Mouse (Mus musculus): ENCODE results near the gene Mki67. TPM values are rescaled to one million over a fixed set of nuclear protein-coding genes. Genes with fewer than 3 reads are reported as not detected.

Mki67 gene
- polyA plus RNA-seq, 1 experiment from 2014 or later = 57.5 TPM

DNA sequence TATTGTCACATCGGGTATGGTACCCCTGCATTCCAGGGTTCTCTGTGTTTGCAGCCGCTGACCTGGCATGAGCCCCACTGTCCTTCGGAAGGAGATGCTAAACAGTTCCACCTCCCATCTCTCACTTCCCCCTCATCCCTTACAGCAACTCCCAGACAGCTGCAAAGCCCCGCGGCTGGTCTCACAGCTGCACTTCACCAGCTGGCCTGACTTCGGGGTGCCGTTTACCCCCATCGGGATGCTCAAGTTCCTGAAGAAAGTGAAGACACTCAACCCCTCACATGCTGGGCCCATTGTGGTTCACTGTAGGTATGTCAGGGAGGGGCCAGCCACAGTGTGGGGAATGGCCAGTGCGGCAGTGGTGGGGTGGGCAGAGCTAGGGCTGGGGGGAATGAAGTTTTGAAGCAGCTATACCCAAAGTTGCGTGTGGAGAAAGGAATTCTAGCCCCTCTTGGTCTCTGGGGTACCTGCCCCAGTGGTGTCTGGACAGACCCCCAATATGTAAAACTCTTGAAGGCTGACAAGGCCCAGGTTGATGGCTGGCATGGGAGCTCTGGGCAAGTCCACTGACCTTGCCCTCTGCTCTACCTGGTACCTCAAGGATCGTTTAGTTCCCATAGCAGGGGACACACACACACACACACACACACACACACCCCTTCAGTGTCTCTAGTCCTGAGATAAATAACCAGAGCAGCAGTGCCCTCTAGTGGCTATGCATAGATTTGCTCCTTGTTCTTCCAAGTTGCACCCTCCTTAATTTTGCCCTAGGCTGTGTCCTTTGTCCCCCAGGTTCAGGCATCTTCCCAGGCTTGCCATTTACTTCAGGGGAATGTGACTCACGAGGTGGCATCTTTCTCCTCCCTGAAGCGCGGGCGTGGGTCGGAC is 47.1 kb downstream of the Mki67 start:
- Histone ChIP-seq H3K4me2 (replicated peaks; ENCODE audit: low read depth, low read length) (no peak overlapping the region), H3K4me3 (ENCODE audit: low read depth, low read length) (no peak overlapping the region), H3K36me3 (ENCODE audit: control insufficient read depth, insufficient read depth, low read length) (no peaks in the 10 kb centered on the region), H3K27me3 (ENCODE audit: control insufficient read depth, insufficient read depth, low read length) (no peaks in the 10 kb centered on the region), H3K4me1 (replicated peaks; ENCODE audit: control insufficient read depth, insufficient read depth, low read length) (no peaks in the 10 kb centered on the region), H3K27ac (ENCODE audit: low read depth, low read length) (no peak overlapping the region), H3K9ac (ENCODE audit: low read depth, low read length) (no peak overlapping the region), H3K9me3 (ENCODE audit: control insufficient read depth, low read length) (no peaks in the 10 kb centered on the region)
- WGBS = 37% methylated on average over 16 of the region's 16 CpGs
- ATAC-seq (ENCODE audit: low FRiP score) (0 out of 2 replicates have a peak, but pooled peaks have one; percentile 33), DNase-seq (ENCODE audit: low spot score) (peak; percentile 84)

DNA sequence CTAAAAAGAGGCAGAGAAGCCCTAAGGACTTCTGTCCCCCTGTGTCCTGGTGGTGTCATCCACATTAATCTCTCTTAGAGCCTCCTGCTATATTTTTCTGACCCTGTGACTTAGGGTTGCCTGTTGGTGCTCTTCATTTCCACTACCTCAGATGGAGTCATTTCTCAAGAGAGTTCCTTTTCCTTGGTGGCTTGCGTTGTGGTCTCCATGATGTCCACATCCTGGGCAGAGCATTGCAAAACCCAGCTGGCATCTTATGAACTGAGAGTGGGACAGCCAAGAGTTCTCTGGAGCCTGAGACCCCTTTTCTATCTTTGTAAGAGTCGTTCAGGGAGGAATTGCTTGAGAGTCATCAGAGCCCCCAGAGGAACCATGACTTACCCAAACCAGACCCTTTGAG is 49.8 kb downstream of the Mki67 start:
- H3K4me2 ChIP-seq (replicated peaks; ENCODE audit: low read depth, low read length) = no peak overlapping the region
- H3K27me3 ChIP-seq (ENCODE audit: control insufficient read depth, insufficient read depth, low read length) = no peaks in the 10 kb centered on the region
- ATAC-seq (ENCODE audit: low FRiP score) (no peak), DNase-seq (ENCODE audit: low spot score) (no peak)
- H3K27ac ChIP-seq (ENCODE audit: low read depth, low read length) = no peak overlapping the region
- H3K36me3 ChIP-seq (ENCODE audit: control insufficient read depth, insufficient read depth, low read length) = no peaks in the 10 kb centered on the region
- WGBS = 93% methylated on average over 2 of the region's 2 CpGs
- H3K9me3 ChIP-seq (ENCODE audit: control insufficient read depth, low read length) = no peaks in the 10 kb centered on the region
- H3K4me1 ChIP-seq (replicated peaks; ENCODE audit: control insufficient read depth, insufficient read depth, low read length) = no peaks in the 10 kb centered on the region
- no peak overlapping the region for H3K4me3 ChIP-seq (ENCODE audit: low read depth, low read length)
- no peak overlapping the region for H3K9ac ChIP-seq (ENCODE audit: low read depth, low read length)

DNA sequence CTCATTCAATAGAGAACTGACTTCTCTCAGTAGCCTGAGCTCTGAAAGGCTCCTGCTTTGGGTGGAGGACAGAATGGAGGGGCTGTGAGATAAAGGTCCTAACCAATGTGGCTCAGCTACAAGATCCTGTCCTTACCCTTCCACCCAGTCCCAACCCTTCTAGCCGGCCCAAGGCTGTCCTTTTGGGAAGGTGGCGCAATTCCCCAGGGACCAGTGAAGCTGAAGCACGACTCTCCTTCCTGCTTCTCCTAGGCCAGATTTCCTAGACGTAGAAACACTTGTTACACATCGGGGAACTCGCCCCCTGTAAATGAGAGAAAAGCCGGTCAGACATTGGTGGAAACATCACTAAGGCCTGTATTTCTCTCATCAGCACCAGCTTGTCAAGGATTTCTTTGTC is 52.0 kb downstream of the Mki67 start:
- Histone ChIP-seq H3K4me3 (ENCODE audit: low read depth, low read length) (no peak overlapping the region), H3K4me2 (replicated peaks; ENCODE audit: low read depth, low read length) (no peak overlapping the region), H3K9me3 (ENCODE audit: control insufficient read depth, low read length) (no peaks in the 10 kb centered on the region), H3K4me1 (replicated peaks; ENCODE audit: control insufficient read depth, insufficient read depth, low read length) (no peaks in the 10 kb centered on the region), H3K27me3 (ENCODE audit: control insufficient read depth, insufficient read depth, low read length) (no peaks in the 10 kb centered on the region), H3K36me3 (ENCODE audit: control insufficient read depth, insufficient read depth, low read length) (no peaks in the 10 kb centered on the region), H3K9ac (ENCODE audit: low read depth, low read length) (no peak overlapping the region), H3K27ac (ENCODE audit: low read depth, low read length) (no peak overlapping the region)
- 78% methylated on average over 7 of the region's 7 CpGs for WGBS
- DNase-seq (ENCODE audit: low spot score) (no peak), ATAC-seq (ENCODE audit: low FRiP score) (no peak)

DNA sequence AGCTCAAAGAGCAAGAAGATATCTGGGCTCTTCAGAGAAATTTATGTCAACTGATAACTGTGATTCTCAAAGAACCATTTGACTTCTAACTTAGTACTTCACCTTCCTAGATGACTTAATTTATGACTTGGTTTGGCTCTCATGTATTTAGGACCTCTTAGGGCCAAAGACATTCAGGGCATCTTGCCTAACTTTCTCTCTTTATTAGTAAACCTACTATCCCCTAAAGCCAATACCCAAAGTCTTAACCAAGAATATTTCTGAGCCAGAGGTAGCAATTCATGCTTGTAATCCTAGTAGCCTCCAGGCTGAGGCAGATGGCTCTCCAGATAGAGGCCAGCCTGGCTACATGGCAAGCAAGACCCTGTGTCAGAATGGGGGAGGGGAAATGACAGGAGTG is 55.8 kb downstream of the Mki67 start:
- DNase-seq (ENCODE audit: low spot score) (no peak), ATAC-seq (ENCODE audit: low FRiP score) (no peak)
- Histone ChIP-seq H3K4me1 (replicated peaks; ENCODE audit: control insufficient read depth, insufficient read depth, low read length) (no peaks in the 10 kb centered on the region), H3K9me3 (ENCODE audit: control insufficient read depth, low read length) (no peaks in the 10 kb centered on the region), H3K27me3 (ENCODE audit: control insufficient read depth, insufficient read depth, low read length) (no peaks in the 10 kb centered on the region), H3K9ac (ENCODE audit: low read depth, low read length) (no peak overlapping the region), H3K4me2 (replicated peaks; ENCODE audit: low read depth, low read length) (no peak overlapping the region), H3K4me3 (ENCODE audit: low read depth, low read length) (no peak overlapping the region), H3K36me3 (ENCODE audit: control insufficient read depth, insufficient read depth, low read length) (no peaks in the 10 kb centered on the region), H3K27ac (ENCODE audit: low read depth, low read length) (no peak overlapping the region)

DNA sequence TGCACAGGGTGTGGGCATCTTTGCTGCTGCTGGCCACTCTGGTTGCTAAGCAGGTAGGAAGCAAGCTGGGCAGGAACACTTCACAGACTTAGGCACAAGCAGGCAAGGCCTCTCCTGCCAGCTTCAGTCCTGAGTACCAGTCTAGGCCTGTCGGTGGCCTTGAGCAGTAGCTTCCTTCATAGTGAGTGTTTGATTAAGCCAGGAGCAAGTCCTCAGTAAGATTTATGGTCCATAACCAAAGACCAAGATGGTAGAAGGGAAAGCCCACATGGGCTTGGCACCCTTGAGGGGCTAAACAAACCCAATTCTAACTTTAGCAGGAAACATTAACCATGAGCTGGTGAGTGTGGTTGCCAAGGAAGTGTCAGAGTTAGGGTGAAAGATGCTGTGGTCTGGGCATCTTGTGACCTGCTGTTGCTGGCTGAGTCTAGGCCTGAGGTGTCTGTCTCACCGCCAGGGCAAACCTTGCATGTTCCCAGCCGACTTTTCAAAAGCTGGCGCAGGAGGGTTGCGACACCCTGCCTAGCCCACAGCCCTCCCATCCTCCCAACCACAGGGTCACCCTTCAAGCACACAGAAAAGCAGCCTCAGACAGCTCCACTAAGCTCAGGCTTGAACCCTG is 56.7 kb downstream of the Mki67 start:
- Histone ChIP-seq H3K27me3 (ENCODE audit: control insufficient read depth, insufficient read depth, low read length) (no peaks in the 10 kb centered on the region), H3K4me3 (ENCODE audit: low read depth, low read length) (no peak overlapping the region), H3K27ac (ENCODE audit: low read depth, low read length) (no peak overlapping the region), H3K9me3 (ENCODE audit: control insufficient read depth, low read length) (no peaks in the 10 kb centered on the region), H3K4me2 (replicated peaks; ENCODE audit: low read depth, low read length) (no peak overlapping the region), H3K36me3 (ENCODE audit: control insufficient read depth, insufficient read depth, low read length) (no peaks in the 10 kb centered on the region), H3K9ac (ENCODE audit: low read depth, low read length) (no peak overlapping the region), H3K4me1 (replicated peaks; ENCODE audit: control insufficient read depth, insufficient read depth, low read length) (no peaks in the 10 kb centered on the region)
- DNase-seq (ENCODE audit: low spot score) (no peak), ATAC-seq (ENCODE audit: low FRiP score) (no peak)
- WGBS = 88% methylated on average over 5 of the region's 5 CpGs

DNA sequence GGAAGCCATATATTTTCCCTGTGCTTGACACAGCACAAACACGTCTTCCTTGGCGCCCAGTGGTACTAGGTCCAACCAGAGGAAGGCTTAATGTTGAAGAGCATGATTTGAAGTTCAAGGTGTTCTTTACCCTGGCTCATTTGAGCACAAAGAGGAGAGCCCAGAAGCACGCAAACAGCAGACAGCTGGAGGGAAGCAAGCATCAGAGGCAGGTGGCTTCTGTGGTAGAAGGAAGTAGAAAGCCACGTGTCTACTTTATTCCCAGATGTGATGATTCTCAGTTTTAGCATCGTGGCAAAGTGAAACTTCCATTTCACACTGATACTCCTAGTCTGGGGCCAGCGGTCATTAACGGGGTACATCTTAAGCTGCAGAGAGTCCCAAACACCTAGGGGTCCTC is 58.0 kb downstream of the Mki67 start:
- Histone ChIP-seq H3K4me3 (ENCODE audit: low read depth, low read length) (no peak overlapping the region), H3K9ac (ENCODE audit: low read depth, low read length) (no peak overlapping the region), H3K9me3 (ENCODE audit: control insufficient read depth, low read length) (no peaks in the 10 kb centered on the region), H3K27me3 (ENCODE audit: control insufficient read depth, insufficient read depth, low read length) (no peaks in the 10 kb centered on the region), H3K4me1 (replicated peaks; ENCODE audit: control insufficient read depth, insufficient read depth, low read length) (no peaks in the 10 kb centered on the region), H3K36me3 (ENCODE audit: control insufficient read depth, insufficient read depth, low read length) (no peaks in the 10 kb centered on the region), H3K4me2 (replicated peaks; ENCODE audit: low read depth, low read length) (no peak overlapping the region), H3K27ac (ENCODE audit: low read depth, low read length) (no peak overlapping the region)
- 95% methylated on average over 7 of the region's 7 CpGs for WGBS
- ATAC-seq (ENCODE audit: low FRiP score) (no peak), DNase-seq (ENCODE audit: low spot score) (no peak)

DNA sequence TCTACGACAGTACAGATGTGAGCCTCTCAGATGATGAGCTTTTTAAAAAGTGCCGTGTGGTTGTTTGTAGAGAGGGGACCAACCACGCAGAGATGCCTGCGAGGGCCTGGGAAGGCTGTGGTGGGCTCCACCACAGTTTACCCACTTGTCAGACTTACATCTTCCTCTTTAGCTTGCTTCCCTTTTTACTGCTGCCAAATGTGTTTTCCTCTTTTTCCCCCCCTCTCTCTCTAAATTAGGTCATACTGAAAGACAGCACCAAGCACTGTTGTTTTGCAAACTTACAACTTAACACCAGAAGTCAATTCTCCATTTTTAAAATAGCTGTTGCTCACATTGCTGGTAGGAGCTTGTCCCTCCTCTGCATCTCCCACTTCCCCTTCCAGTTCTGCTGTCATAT is 61.0 kb downstream of the Mki67 start:
- H3K9me3 ChIP-seq (ENCODE audit: control insufficient read depth, low read length) = no peaks in the 10 kb centered on the region
- no peak overlapping the region for H3K27ac ChIP-seq (ENCODE audit: low read depth, low read length)
- ATAC-seq (ENCODE audit: low FRiP score) = no peak
- H3K4me2 ChIP-seq (replicated peaks; ENCODE audit: low read depth, low read length) = no peak overlapping the region
- 77% methylated on average over 4 of the region's 4 CpGs for WGBS
- H3K4me3 ChIP-seq (ENCODE audit: low read depth, low read length) = no peak overlapping the region
- H3K9ac ChIP-seq (ENCODE audit: low read depth, low read length) = no peak overlapping the region
- no peaks in the 10 kb centered on the region for H3K27me3 ChIP-seq (ENCODE audit: control insufficient read depth, insufficient read depth, low read length)
- no peaks in the 10 kb centered on the region for H3K36me3 ChIP-seq (ENCODE audit: control insufficient read depth, insufficient read depth, low read length)
- H3K4me1 ChIP-seq (replicated peaks; ENCODE audit: control insufficient read depth, insufficient read depth, low read length) = no peaks in the 10 kb centered on the region
- no peak for DNase-seq (ENCODE audit: low spot score)

DNA sequence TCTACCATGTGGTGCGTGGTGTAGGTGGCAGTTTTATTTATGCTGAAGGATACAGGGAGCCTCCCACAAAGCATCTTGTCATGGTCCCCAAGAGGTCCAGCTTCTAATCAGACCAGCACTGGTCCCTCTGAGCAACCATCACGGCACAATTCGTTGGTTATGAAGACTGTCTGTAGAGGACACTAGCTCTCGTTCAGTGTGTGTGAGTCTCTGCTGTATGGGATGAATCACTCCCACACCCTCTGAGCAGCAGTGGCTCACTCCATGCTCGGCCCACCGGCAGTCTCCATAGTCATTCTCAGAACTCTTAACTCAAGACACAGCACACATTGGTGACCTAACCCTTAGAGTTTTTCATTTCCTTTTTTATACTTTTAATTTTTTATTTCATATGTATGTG is 61.9 kb downstream of the Mki67 start:
- H3K9ac ChIP-seq (ENCODE audit: low read depth, low read length) = no peak overlapping the region
- ATAC-seq (ENCODE audit: low FRiP score) (no peak), DNase-seq (ENCODE audit: low spot score) (no peak)
- no peaks in the 10 kb centered on the region for H3K27me3 ChIP-seq (ENCODE audit: control insufficient read depth, insufficient read depth, low read length)
- no peak overlapping the region for H3K4me2 ChIP-seq (replicated peaks; ENCODE audit: low read depth, low read length)
- H3K36me3 ChIP-seq (ENCODE audit: control insufficient read depth, insufficient read depth, low read length) = no peaks in the 10 kb centered on the region
- WGBS = 93% methylated on average over 6 of the region's 6 CpGs
- no peaks in the 10 kb centered on the region for H3K4me1 ChIP-seq (replicated peaks; ENCODE audit: control insufficient read depth, insufficient read depth, low read length)
- H3K27ac ChIP-seq (ENCODE audit: low read depth, low read length) = no peak overlapping the region
- H3K4me3 ChIP-seq (ENCODE audit: low read depth, low read length) = no peak overlapping the region
- no peaks in the 10 kb centered on the region for H3K9me3 ChIP-seq (ENCODE audit: control insufficient read depth, low read length)

DNA sequence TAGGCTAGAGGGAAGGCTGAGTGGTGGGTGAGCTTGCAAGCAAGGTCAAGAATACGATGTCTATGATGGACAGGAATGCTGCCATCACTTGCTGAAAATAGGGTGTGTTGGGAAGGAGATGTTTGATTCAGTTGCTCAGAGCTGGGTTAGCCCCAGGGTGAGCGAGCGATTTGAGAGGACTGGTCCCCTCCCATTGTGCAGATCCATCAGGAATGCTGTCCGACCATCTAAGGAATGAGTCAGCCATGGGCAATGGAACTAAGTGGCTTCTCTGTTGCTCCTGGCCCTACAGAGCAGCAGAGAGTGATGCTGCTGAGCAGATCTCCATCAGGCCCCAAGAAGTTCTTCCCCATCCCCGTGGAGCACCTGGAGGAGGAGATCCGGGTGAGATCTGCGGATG is 62.6 kb downstream of the Mki67 start:
- Histone ChIP-seq H3K9ac (ENCODE audit: low read depth, low read length) (no peak overlapping the region), H3K4me2 (replicated peaks; ENCODE audit: low read depth, low read length) (no peak overlapping the region), H3K4me3 (ENCODE audit: low read depth, low read length) (no peak overlapping the region), H3K4me1 (replicated peaks; ENCODE audit: control insufficient read depth, insufficient read depth, low read length) (no peaks in the 10 kb centered on the region), H3K9me3 (ENCODE audit: control insufficient read depth, low read length) (no peaks in the 10 kb centered on the region), H3K36me3 (ENCODE audit: control insufficient read depth, insufficient read depth, low read length) (no peaks in the 10 kb centered on the region), H3K27me3 (ENCODE audit: control insufficient read depth, insufficient read depth, low read length) (no peaks in the 10 kb centered on the region), H3K27ac (ENCODE audit: low read depth, low read length) (no peak overlapping the region)
- no peak for DNase-seq (ENCODE audit: low spot score)
- WGBS = 83% methylated on average over 7 of the region's 7 CpGs
- ATAC-seq (ENCODE audit: low FRiP score) = no peak

Measured in hindbrain, embryonic 11.5 days (tissue).